Mouse (Mus musculus) midbrain, embryonic 12.5 days (tissue): ENCODE measurements at regions not wholly inside any gene's neighbourhood (a gene's known extent, or its start where the extent isn't known, plus 50 kb on each side); places are given as distances from the start of the nearest gene placed in this dataset.
"Not testable (repeated sequence)": the region's sequence is repeated elsewhere in the genome, so short reads cannot be mapped to it uniquely, and the experiment has no call there.

Source experiments
- ATAC-seq: fragments of 200-750 bp; cut with Nextera tagmentation; 2 replicates; pipeline ENCODE4 v1.8.0; 2017; ENCODE audit warnings: low read depth, moderate TSS enrichment, moderate library complexity; ENCODE audit not compliant: low FRiP score
- H3K27ac ChIP-seq: fragments of 300-500 bp; sonication (generic); replicated peaks from 2 replicates; pipeline ENCODE4 v1.5.1; 2016; ENCODE audit warnings: mild to moderate bottlenecking
- H3K27me3 ChIP-seq: fragments of 300-500 bp; sonication (generic); 2 replicates; pipeline ENCODE4 v1.6.1; 2016; ENCODE audit warnings: mild to moderate bottlenecking
- H3K36me3 ChIP-seq: fragments of 300-500 bp; sonication (generic); 2 replicates; pipeline ENCODE4 v1.6.1; 2016
- H3K4me1 ChIP-seq: fragments of 300-500 bp; sonication (generic); 2 replicates; pipeline ENCODE4 v1.6.1; 2016
- H3K4me2 ChIP-seq: fragments of 300-500 bp; sonication (generic); replicated peaks from 2 replicates; pipeline ENCODE4 v1.6.1; 2016; ENCODE audit warnings: mild to moderate bottlenecking, moderate library complexity
- H3K4me3 ChIP-seq: fragments of 300-500 bp; sonication (generic); 2 replicates; pipeline ENCODE4 v1.5.1; 2016; ENCODE audit warnings: mild to moderate bottlenecking
- H3K9ac ChIP-seq: fragments of 300-500 bp; sonication (generic); replicated peaks from 2 replicates; pipeline ENCODE4 v1.6.1; 2016; ENCODE audit warnings: mild to moderate bottlenecking, moderate library complexity
- H3K9me3 ChIP-seq: fragments of 300-500 bp; sonication (generic); 2 replicates; pipeline ENCODE4 v1.6.1; 2016; ENCODE audit warnings: mild to moderate bottlenecking
- WGBS: fragments of 180-500 bp; shearing (Covaris S2); methylation state at CpG from one replicate; pipeline ENCODE4 v1.1.7; 2016; 5-methylcytosine and 5-hydroxymethylcytosine counted together

GRCm38 (mm10) chr2:128288138-128288551 is 162.3 kb downstream of the Bcl2l11 start:
- WGBS: 34% methylated on average over 12 of the region's 12 CpGs
- no peak overlapping the region for H3K4me3 ChIP-seq
- ATAC-seq: peak; percentile 52; the same call in 1 of the 2 replicates
- H3K27ac ChIP-seq: no peak overlapping the region
- no peaks in the 10 kb centered on the region for H3K36me3 ChIP-seq
- peaks cover 11% of the 10 kb centered on the region; the same call in 1 of the 2 replicates for H3K9me3 ChIP-seq
- no peak overlapping the region for H3K9ac ChIP-seq
- no peak overlapping the region for H3K4me2 ChIP-seq
- H3K27me3 ChIP-seq: peaks cover 7% of the 10 kb centered on the region; the same call in 1 of the 2 replicates
- peaks cover 34% of the 10 kb centered on the region for H3K4me1 ChIP-seq

GRCm38 (mm10) chr2:128290609-128291008 is 164.8 kb downstream of the Bcl2l11 start:
- peaks cover 23% of the 10 kb centered on the region for H3K4me1 ChIP-seq
- ATAC-seq: no peak
- no peak overlapping the region for H3K4me3 ChIP-seq
- peaks cover 11% of the 10 kb centered on the region; the same call in 1 of the 2 replicates for H3K9me3 ChIP-seq
- H3K9ac ChIP-seq: no peak overlapping the region
- peaks cover 7% of the 10 kb centered on the region; the same call in 1 of the 2 replicates for H3K27me3 ChIP-seq
- 91% methylated on average over 3 of the region's 3 CpGs for WGBS
- no peak overlapping the region for H3K27ac ChIP-seq
- no peaks in the 10 kb centered on the region for H3K36me3 ChIP-seq
- no peak overlapping the region for H3K4me2 ChIP-seq

GRCm38 (mm10) chr2:128294610-128295009 is 168.8 kb downstream of the Bcl2l11 start:
- Histone ChIP-seq H3K9me3 (peaks cover 11% of the 10 kb centered on the region; the same call in 1 of the 2 replicates), H3K4me1 (no peaks in the 10 kb centered on the region), H3K4me3 (no peak overlapping the region), H3K9ac (no peak overlapping the region), H3K27ac (no peak overlapping the region), H3K36me3 (no peaks in the 10 kb centered on the region), H3K27me3 (no peaks in the 10 kb centered on the region), H3K4me2 (no peak overlapping the region)
- WGBS: 63% methylated on average over 3 of the region's 3 CpGs
- ATAC-seq: no peak

GRCm38 (mm10) chr2:128295018-128295424 is 169.2 kb downstream of the Bcl2l11 start:
- Histone ChIP-seq H3K27me3 (no peaks in the 10 kb centered on the region), H3K4me2 (no peak overlapping the region), H3K4me1 (no peaks in the 10 kb centered on the region), H3K9me3 (peaks cover 11% of the 10 kb centered on the region; the same call in 1 of the 2 replicates), H3K36me3 (no peaks in the 10 kb centered on the region), H3K9ac (no peak overlapping the region), H3K4me3 (no peak overlapping the region), H3K27ac (no peak overlapping the region)
- no peak for ATAC-seq
- WGBS: 81% methylated on average over 11 of the region's 11 CpGs

GRCm38 (mm10) chr2:128295726-128296234 is 169.9 kb downstream of the Bcl2l11 start:
- H3K9ac ChIP-seq: no peak overlapping the region
- no peak overlapping the region for H3K27ac ChIP-seq
- peaks cover 11% of the 10 kb centered on the region; the same call in 1 of the 2 replicates for H3K9me3 ChIP-seq
- no peaks in the 10 kb centered on the region for H3K36me3 ChIP-seq
- H3K4me3 ChIP-seq: no peak overlapping the region
- H3K27me3 ChIP-seq: no peaks in the 10 kb centered on the region
- no peak for ATAC-seq
- WGBS: 67% methylated on average over 3 of the region's 3 CpGs
- no peak overlapping the region for H3K4me2 ChIP-seq
- no peaks in the 10 kb centered on the region for H3K4me1 ChIP-seq

GRCm38 (mm10) chr2:128296423-128296822 is 170.6 kb downstream of the Bcl2l11 start:
- not testable (repeated sequence) for H3K36me3 ChIP-seq, H3K4me2 ChIP-seq, H3K4me1 ChIP-seq, H3K9ac ChIP-seq, H3K4me3 ChIP-seq, H3K9me3 ChIP-seq, H3K27ac ChIP-seq, H3K27me3 ChIP-seq, ATAC-seq
- 86% methylated on average over 5 of the region's 5 CpGs for WGBS

- Histone ChIP-seq H3K4me3 (no peak overlapping the region), H3K9me3 (peaks cover 3% of the 10 kb centered on the region; the same call in 1 of the 2 replicates), H3K4me1 (no peaks in the 10 kb centered on the region), H3K36me3 (no peaks in the 10 kb centered on the region), H3K27me3 (peaks cover 1% of the 10 kb centered on the region; the same call in 1 of the 2 replicates), H3K27ac (no peak overlapping the region), H3K4me2 (no peak overlapping the region), H3K9ac (no peak overlapping the region)
- WGBS: 77% methylated on average over 5 of the region's 5 CpGs
- ATAC-seq: no peak
Observed at GRCm38 (mm10) chr2:128296897-128297296, 171.1 kb downstream of the Bcl2l11 start.

GRCm38 (mm10) chr2:128297821-128298220 is 172.0 kb downstream of the Bcl2l11 start:
- H3K4me3 ChIP-seq: no peak overlapping the region
- peaks cover 10% of the 10 kb centered on the region; the same call in 1 of the 2 replicates for H3K27me3 ChIP-seq
- H3K36me3 ChIP-seq: no peaks in the 10 kb centered on the region
- WGBS: 73% methylated on average over 5 of the region's 5 CpGs
- no peaks in the 10 kb centered on the region for H3K9me3 ChIP-seq
- ATAC-seq: no peak
- no peaks in the 10 kb centered on the region for H3K4me1 ChIP-seq
- no peak overlapping the region for H3K9ac ChIP-seq
- H3K4me2 ChIP-seq: no peak overlapping the region
- no peak overlapping the region for H3K27ac ChIP-seq

GRCm38 (mm10) chr2:128298996-128299395 is 173.2 kb downstream of the Bcl2l11 start:
- Histone ChIP-seq H3K27ac (no peak overlapping the region), H3K4me3 (no peak overlapping the region), H3K36me3 (no peaks in the 10 kb centered on the region), H3K4me1 (peaks cover under 1% of the 10 kb centered on the region), H3K9me3 (no peaks in the 10 kb centered on the region), H3K9ac (no peak overlapping the region), H3K27me3 (peaks cover 10% of the 10 kb centered on the region; the same call in 1 of the 2 replicates), H3K4me2 (no peak overlapping the region)
- no peak for ATAC-seq
- 90% methylated on average over 8 of the region's 8 CpGs for WGBS

- H3K9ac ChIP-seq: no peak overlapping the region
- H3K36me3 ChIP-seq: no peaks in the 10 kb centered on the region
- H3K27me3 ChIP-seq: peaks cover 10% of the 10 kb centered on the region; the same call in 1 of the 2 replicates
- H3K4me3 ChIP-seq: no peak overlapping the region
- ATAC-seq: no peak
- no peaks in the 10 kb centered on the region for H3K9me3 ChIP-seq
- H3K4me2 ChIP-seq: no peak overlapping the region
- H3K27ac ChIP-seq: no peak overlapping the region
- peaks cover 8% of the 10 kb centered on the region for H3K4me1 ChIP-seq
- WGBS: 39% methylated on average over 8 of the region's 8 CpGs
Observed at GRCm38 (mm10) chr2:128301709-128302108, 175.9 kb downstream of the Bcl2l11 start.

- H3K27ac ChIP-seq: no peak overlapping the region
- peaks cover 12% of the 10 kb centered on the region; the same call in 1 of the 2 replicates for H3K27me3 ChIP-seq
- no peaks in the 10 kb centered on the region for H3K36me3 ChIP-seq
- H3K9me3 ChIP-seq: no peaks in the 10 kb centered on the region
- no peak overlapping the region for H3K9ac ChIP-seq
- no peak overlapping the region for H3K4me3 ChIP-seq
- ATAC-seq: no peak
- peak overlapping the region; percentile 34 for H3K4me2 ChIP-seq
- WGBS: 5% methylated on average over 12 of the region's 12 CpGs
- peaks cover 8% of the 10 kb centered on the region for H3K4me1 ChIP-seq
Observed at GRCm38 (mm10) chr2:128304063-128304712, 178.3 kb downstream of the Bcl2l11 start.

- no peaks in the 10 kb centered on the region for H3K9me3 ChIP-seq
- peaks cover 8% of the 10 kb centered on the region for H3K4me1 ChIP-seq
- H3K4me3 ChIP-seq: no peak overlapping the region
- 80% methylated on average over 6 of the region's 6 CpGs for WGBS
- H3K4me2 ChIP-seq: no peak overlapping the region
- no peaks in the 10 kb centered on the region for H3K36me3 ChIP-seq
- H3K27ac ChIP-seq: no peak overlapping the region
- H3K27me3 ChIP-seq: peaks cover 15% of the 10 kb centered on the region; the same call in 1 of the 2 replicates
- H3K9ac ChIP-seq: no peak overlapping the region
- ATAC-seq: no peak
Observed at GRCm38 (mm10) chr2:128306693-128307092, 180.9 kb downstream of the Bcl2l11 start.
